Mouse (Mus musculus) intestine, postnatal 0 days (tissue): Measurements from ENCODE around the gene Ppp1r15a. TPM values are rescaled to one million over a fixed set of nuclear protein-coding genes. Genes with fewer than 3 reads are reported as not detected.

Source experiments
- ATAC-seq: fragments of 200-750 bp; cut with Nextera tagmentation; 2 replicates; pipeline ENCODE4 v1.8.0; 2017; ENCODE audit warnings: mild to moderate bottlenecking, moderate TSS enrichment, moderate library complexity
- H3K27ac ChIP-seq: fragments of 300-500 bp; sonication (generic); 2 replicates; pipeline ENCODE4 v1.5.1; 2014; ENCODE audit warnings: mild to moderate bottlenecking, low read depth, low read length, moderate library complexity
- H3K27me3 ChIP-seq: fragments of 300-500 bp; sonication (generic); replicated peaks from 2 replicates; pipeline ENCODE4 v1.6.1; 2014; ENCODE audit warnings: low read length, mixed read lengths; ENCODE audit not compliant: control insufficient read depth, insufficient read depth
- H3K36me3 ChIP-seq: fragments of 300-500 bp; sonication (generic); 2 replicates; pipeline ENCODE4 v1.6.1; 2014; ENCODE audit warnings: mild to moderate bottlenecking, moderate library complexity; ENCODE audit not compliant: control insufficient read depth, insufficient read depth
- H3K4me1 ChIP-seq: fragments of 300-500 bp; sonication (generic); replicated peaks from 2 replicates; pipeline ENCODE4 v1.6.1; 2014; ENCODE audit warnings: antibody characterized with exemption, low read length, mixed read lengths; ENCODE audit not compliant: control insufficient read depth, insufficient read depth
- H3K4me2 ChIP-seq: fragments of 300-500 bp; sonication (generic); replicated peaks from 2 replicates; pipeline ENCODE4 v1.6.1; 2014; ENCODE audit warnings: low read depth, mild to moderate bottlenecking, moderate library complexity
- H3K4me3 ChIP-seq: fragments of 300-500 bp; sonication (generic); 2 replicates; pipeline ENCODE4 v1.5.1; 2014; ENCODE audit warnings: low read depth, low read length
- H3K9ac ChIP-seq: fragments of 300-500 bp; sonication (generic); 2 replicates; pipeline ENCODE4 v1.6.1; 2014; ENCODE audit warnings: mild to moderate bottlenecking, low read depth, low read length
- H3K9me3 ChIP-seq: fragments of 300-500 bp; sonication (generic); 2 replicates; pipeline ENCODE4 v1.6.1; 2016; ENCODE audit warnings: mixed run types; ENCODE audit not compliant: control insufficient read depth
- CTCF ChIP-seq: sonication (generic); IDR thresholded peaks from 2 replicates; pipeline ENCODE4 v1.5.1; 2016; ENCODE audit warnings: low read depth, mild to moderate bottlenecking, control low read depth, antibody characterized with exemption, moderate library complexity
- WGBS: fragments of 180-500 bp; shearing (Covaris S2); extraction: QIAGEN DNeasy Blood & Tissue Kit; methylation state at CpG from one replicate; pipeline ENCODE4 v1.1.7; 2014; 5-methylcytosine and 5-hydroxymethylcytosine counted together
- polyA plus RNA-seq: library from polyadenylated mRNA; unstranded; fragments of >200 nt; fragmentation: Nextera tagmentation; extraction: Ambion mirVana; gene quantifications from 2 replicates; pipeline ENCODE4 v1.2.1, GENCODE M21; 2015

The Ppp1r15a gene
- polyA plus RNA-seq, 1 experiment from 2014 or later, result 9.0 TPM

GRCm38 (mm10) chr7:45553990-45554389, 27.9 kb upstream of the Ppp1r15a start:
- Histone ChIP-seq H3K9ac (no peak overlapping the region), H3K27me3 (no peaks in the 10 kb centered on the region), H3K9me3 (no peaks in the 10 kb centered on the region), H3K4me1 (no peaks in the 10 kb centered on the region), H3K27ac (no peak overlapping the region), H3K36me3 (no peaks in the 10 kb centered on the region), H3K4me3 (no peak overlapping the region), H3K4me2 (no peak overlapping the region)
- WGBS, result 89% methylated on average over 2 of the region's 2 CpGs
- no peak for ATAC-seq
- no peak for TF ChIP-seq CTCF

- WGBS, result 68% methylated on average over 8 of the region's 8 CpGs
- no peak for TF ChIP-seq CTCF
- Histone ChIP-seq H3K27me3 (no peaks in the 10 kb centered on the region), H3K4me1 (no peaks in the 10 kb centered on the region), H3K9ac (no peak overlapping the region), H3K4me2 (no peak overlapping the region), H3K4me3 (no peak overlapping the region), H3K36me3 (no peaks in the 10 kb centered on the region), H3K9me3 (no peaks in the 10 kb centered on the region), H3K27ac (no peak overlapping the region)
- ATAC-seq, result no peak
These were observed 27.5 kb upstream of the Ppp1r15a start for GRCm38 (mm10) chr7:45553519-45553918.

GRCm38 (mm10) chr7:45551512-45551883, 25.4 kb upstream of the Ppp1r15a start:
- ATAC-seq, result no peak
- H3K9ac ChIP-seq, result no peak overlapping the region
- no peaks in the 10 kb centered on the region for H3K27me3 ChIP-seq
- no peak overlapping the region for H3K4me3 ChIP-seq
- H3K36me3 ChIP-seq, result no peaks in the 10 kb centered on the region
- H3K27ac ChIP-seq, result no peak overlapping the region
- no peak for TF ChIP-seq CTCF
- WGBS, result 80% methylated on average over 8 of the region's 8 CpGs
- no peak overlapping the region for H3K4me2 ChIP-seq
- H3K9me3 ChIP-seq, result no peaks in the 10 kb centered on the region
- H3K4me1 ChIP-seq, result no peaks in the 10 kb centered on the region

GRCm38 (mm10) chr7:45550821-45551511, 24.9 kb upstream of the Ppp1r15a start:
- no peak for TF ChIP-seq CTCF
- no peak overlapping the region for H3K4me3 ChIP-seq
- no peaks in the 10 kb centered on the region for H3K27me3 ChIP-seq
- no peaks in the 10 kb centered on the region for H3K36me3 ChIP-seq
- no peak overlapping the region for H3K4me2 ChIP-seq
- no peak for ATAC-seq
- no peaks in the 10 kb centered on the region for H3K9me3 ChIP-seq
- no peaks in the 10 kb centered on the region for H3K4me1 ChIP-seq
- WGBS, result 72% methylated on average over 11 of the region's 11 CpGs
- H3K27ac ChIP-seq, result no peak overlapping the region
- H3K9ac ChIP-seq, result no peak overlapping the region

- Histone ChIP-seq H3K9ac (no peak overlapping the region; the same call in 1 of the 2 replicates), H3K27ac (no peak overlapping the region)
These were observed 23.8 kb upstream of the Ppp1r15a start for GRCm38 (mm10) chr7:45549641-45550436.

GRCm38 (mm10) chr7:45544525-45544924, 18.5 kb upstream of the Ppp1r15a start:
- Histone ChIP-seq H3K9ac (no peak overlapping the region), H3K27me3 (no peaks in the 10 kb centered on the region), H3K36me3 (no peaks in the 10 kb centered on the region), H3K4me3 (no peak overlapping the region), H3K4me2 (no peak overlapping the region), H3K4me1 (no peaks in the 10 kb centered on the region), H3K9me3 (no peaks in the 10 kb centered on the region), H3K27ac (no peak overlapping the region)
- WGBS, result 97% methylated on average over 1 of the region's 1 CpGs
- ATAC-seq, result no peak
- peak; percentile 32 for TF ChIP-seq CTCF

More at GRCm38 (mm10) chr7:45549641-45550436, 23.8 kb upstream of the Ppp1r15a start:
- ATAC-seq, result no peak
- no peaks in the 10 kb centered on the region for H3K9me3 ChIP-seq
- H3K4me3 ChIP-seq, result no peak overlapping the region
- no peak for TF ChIP-seq CTCF
- no peak overlapping the region for H3K4me2 ChIP-seq
- 89% methylated on average over 16 of the region's 16 CpGs for WGBS
- H3K36me3 ChIP-seq, result no peaks in the 10 kb centered on the region
- H3K4me1 ChIP-seq, result no peaks in the 10 kb centered on the region
- no peaks in the 10 kb centered on the region for H3K27me3 ChIP-seq
